Mouse (Mus musculus) forebrain, postnatal 0 days (tissue): ENCODE measurements at regions not wholly inside any gene's neighbourhood (a gene's known extent, or its start where the extent isn't known, plus 50 kb on each side); places are given as distances from the start of the nearest gene placed in this dataset.

Source experiments
- ATAC-seq: fragments of 200-750 bp; cut with Nextera tagmentation; 2 replicates; pipeline ENCODE4 v1.8.0; 2017; ENCODE audit warnings: mild to moderate bottlenecking, moderate library complexity
- DNase-seq: peaks from one replicate; pipeline ENCODE4 v3.0.0-alpha.2; 2015
- H3K27ac ChIP-seq: fragments of 300-500 bp; sonication (generic); 2 replicates; pipeline ENCODE4 v1.5.1; 2014; ENCODE audit warnings: low read depth, mild to moderate bottlenecking, antibody characterized with exemption, low read length, moderate library complexity, mixed read lengths
- H3K27me3 ChIP-seq: fragments of 300-500 bp; sonication (generic); 2 replicates; pipeline ENCODE4 v1.6.1; 2014; ENCODE audit warnings: mild to moderate bottlenecking, low read length, mixed read lengths; ENCODE audit not compliant: insufficient read depth
- H3K36me3 ChIP-seq: fragments of 300-500 bp; sonication (generic); 2 replicates; pipeline ENCODE4 v1.6.1; 2014; ENCODE audit warnings: mild to moderate bottlenecking, moderate library complexity; ENCODE audit not compliant: insufficient read depth
- H3K4me1 ChIP-seq: fragments of 300-500 bp; sonication (generic); 2 replicates; pipeline ENCODE4 v1.6.1; 2014; ENCODE audit warnings: antibody characterized with exemption; ENCODE audit not compliant: insufficient read depth
- H3K4me2 ChIP-seq: fragments of 300-500 bp; sonication (generic); 2 replicates; pipeline ENCODE4 v1.6.1; 2014; ENCODE audit warnings: low read depth, mild to moderate bottlenecking, moderate library complexity
- H3K4me3 ChIP-seq: fragments of 300-500 bp; sonication (generic); 2 replicates; pipeline ENCODE4 v1.5.1; 2014; ENCODE audit warnings: low read depth, low read length, mixed read lengths
- H3K9ac ChIP-seq: fragments of 300-500 bp; sonication (generic); 2 replicates; pipeline ENCODE4 v1.6.1; 2014; ENCODE audit warnings: mild to moderate bottlenecking
- H3K9me3 ChIP-seq: fragments of 300-500 bp; sonication (generic); 2 replicates; pipeline ENCODE4 v1.6.1; 2016; ENCODE audit warnings: low read length
- CTCF ChIP-seq: sonication (generic); IDR thresholded peaks from 2 replicates; pipeline ENCODE4 v1.5.1; 2016; ENCODE audit warnings: antibody characterized with exemption, control low read depth, low read depth
- WGBS: fragments of 180-500 bp; shearing (Covaris S2); extraction: QIAGEN DNeasy Blood & Tissue Kit; methylation state at CpG from one replicate; pipeline ENCODE4 v1.1.7; 2014; 5-methylcytosine and 5-hydroxymethylcytosine counted together

DNA sequence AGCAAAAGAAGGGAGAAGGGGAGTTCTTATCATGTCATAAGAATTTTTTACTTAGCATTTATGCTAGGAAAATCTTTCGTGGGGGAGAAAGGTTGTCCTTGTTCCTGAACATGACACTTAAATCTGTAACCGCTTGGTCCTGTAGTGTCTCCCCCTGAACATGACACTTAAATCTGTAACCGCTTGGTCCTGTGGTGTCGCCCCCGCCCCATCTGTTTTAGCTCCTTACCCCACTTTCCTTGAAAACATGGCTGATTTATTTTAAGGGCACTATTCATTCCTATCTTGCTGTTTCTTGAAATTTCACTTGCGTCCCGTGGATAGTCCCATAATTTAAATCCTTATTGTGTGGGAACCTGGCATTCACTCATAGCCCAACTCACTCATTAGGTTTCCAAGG, 82.2 kb downstream of the Rap2a start:
- H3K27me3 ChIP-seq = no peaks in the 10 kb centered on the region
- WGBS = 80% methylated on average over 7 of the region's 7 CpGs
- no peak for DNase-seq
- TF ChIP-seq CTCF = no peak
- H3K4me2 ChIP-seq = no peak overlapping the region
- no peaks in the 10 kb centered on the region for H3K9me3 ChIP-seq
- no peak for ATAC-seq
- H3K4me3 ChIP-seq = no peak overlapping the region
- no peak overlapping the region for H3K9ac ChIP-seq
- H3K27ac ChIP-seq = no peak overlapping the region
- H3K36me3 ChIP-seq = no peaks in the 10 kb centered on the region
- H3K4me1 ChIP-seq = no peaks in the 10 kb centered on the region

DNA sequence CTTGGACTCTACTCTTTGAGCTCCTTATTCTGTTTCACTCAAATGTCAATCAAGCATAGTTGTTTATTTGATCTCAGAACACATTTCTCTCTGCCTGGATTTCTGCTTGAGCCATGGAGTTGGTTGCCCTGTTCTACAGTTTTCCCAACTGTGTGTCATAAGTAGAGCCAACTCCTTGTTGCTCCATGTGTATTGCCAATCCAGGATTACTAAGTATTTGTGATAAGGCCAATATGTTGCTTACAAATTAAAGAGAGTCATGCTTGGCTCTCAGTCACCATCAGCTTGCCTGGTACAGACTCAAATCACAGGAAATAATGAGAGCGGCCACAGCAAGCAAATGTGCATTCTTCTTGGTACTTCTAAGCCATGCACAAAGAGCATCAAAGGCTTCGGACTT, 82.7 kb downstream of the Rap2a start:
- TF ChIP-seq CTCF = no peak
- ATAC-seq = peak; percentile 85
- Histone ChIP-seq H3K4me1 (no peaks in the 10 kb centered on the region), H3K4me2 (no peak overlapping the region), H3K4me3 (no peak overlapping the region), H3K27ac (no peak overlapping the region; the same call in 1 of the 2 replicates), H3K27me3 (no peaks in the 10 kb centered on the region), H3K9me3 (no peaks in the 10 kb centered on the region), H3K9ac (no peak overlapping the region), H3K36me3 (no peaks in the 10 kb centered on the region)
- peak; percentile 47 for DNase-seq
- 69% methylated on average over 2 of the region's 2 CpGs for WGBS

DNA sequence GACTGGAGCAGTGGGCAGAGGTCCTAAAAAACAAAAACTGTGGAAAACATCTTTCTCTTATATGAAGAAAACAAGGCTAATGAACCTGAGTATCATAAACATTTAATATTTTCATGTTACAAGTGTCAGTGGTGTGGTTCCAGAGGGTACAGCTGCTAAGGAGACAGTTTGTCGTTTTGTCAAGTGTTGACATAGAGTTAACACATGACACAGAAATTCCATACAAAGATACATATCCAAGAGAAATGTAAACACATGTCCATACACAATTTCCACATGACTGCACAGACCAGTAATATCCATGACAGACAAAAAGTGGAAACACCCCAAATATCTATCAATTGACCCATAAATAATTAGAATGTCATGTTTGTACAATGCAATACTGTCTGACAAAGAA, 88.7 kb downstream of the Rap2a start:
- H3K27ac ChIP-seq = no peak overlapping the region
- H3K4me1 ChIP-seq = no peaks in the 10 kb centered on the region
- H3K36me3 ChIP-seq = no peaks in the 10 kb centered on the region
- TF ChIP-seq CTCF = no peak
- no peaks in the 10 kb centered on the region for H3K9me3 ChIP-seq
- no peak overlapping the region for H3K4me3 ChIP-seq
- DNase-seq (no peak), ATAC-seq (no peak)
- WGBS = 79% methylated on average over 1 of the region's 1 CpGs
- no peaks in the 10 kb centered on the region for H3K27me3 ChIP-seq
- H3K9ac ChIP-seq = no peak overlapping the region
- H3K4me2 ChIP-seq = no peak overlapping the region

DNA sequence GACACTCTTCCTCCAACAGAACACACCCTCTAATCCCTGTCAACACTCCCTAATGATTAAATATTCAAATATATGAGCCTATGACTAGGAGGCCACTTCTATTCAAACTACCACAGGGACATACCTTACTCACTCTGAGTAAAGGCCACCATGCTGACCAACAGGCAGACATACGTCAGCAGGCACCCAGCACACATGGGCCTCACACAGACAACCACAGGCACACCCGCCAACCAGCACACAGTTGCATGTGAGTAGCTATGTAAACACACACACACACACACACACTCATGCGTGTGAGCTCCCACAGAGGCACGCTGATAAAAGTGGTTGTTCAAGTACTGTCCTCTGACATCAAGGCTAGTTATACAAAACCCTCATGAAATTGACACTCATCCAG, 89.8 kb downstream of the Rap2a start:
- H3K27ac ChIP-seq = no peak overlapping the region
- H3K36me3 ChIP-seq = no peaks in the 10 kb centered on the region
- H3K27me3 ChIP-seq = no peaks in the 10 kb centered on the region
- TF ChIP-seq CTCF = no peak
- no peak overlapping the region for H3K4me2 ChIP-seq
- no peak for DNase-seq
- H3K4me3 ChIP-seq = no peak overlapping the region
- H3K9ac ChIP-seq = no peak overlapping the region
- no peaks in the 10 kb centered on the region for H3K9me3 ChIP-seq
- no peak for ATAC-seq
- H3K4me1 ChIP-seq = no peaks in the 10 kb centered on the region
- WGBS = 84% methylated on average over 4 of the region's 4 CpGs

DNA sequence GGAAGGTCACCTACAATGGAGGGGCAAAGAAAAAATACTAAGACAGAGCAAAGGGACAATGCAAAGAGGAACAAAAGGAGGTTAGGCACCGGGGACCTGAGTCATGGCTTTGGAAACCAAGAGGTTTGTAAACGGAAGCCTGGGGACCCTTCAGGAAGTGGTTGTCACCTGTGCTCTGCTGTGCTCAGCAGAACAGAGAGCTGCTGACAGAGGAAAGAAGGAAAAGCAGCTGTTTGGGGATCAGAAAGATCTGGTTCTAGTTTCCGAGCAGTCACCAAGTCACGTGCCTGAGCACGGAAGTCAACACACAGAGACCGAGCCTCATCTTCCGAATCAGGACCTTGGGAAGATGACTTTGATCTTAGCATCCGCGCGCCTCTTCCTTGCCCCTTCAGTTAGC, 94.0 kb downstream of the Rap2a start:
- H3K9ac ChIP-seq = no peak overlapping the region
- DNase-seq = no peak
- no peaks in the 10 kb centered on the region for H3K4me1 ChIP-seq
- H3K36me3 ChIP-seq = no peaks in the 10 kb centered on the region
- no peak for TF ChIP-seq CTCF
- 83% methylated on average over 10 of the region's 10 CpGs for WGBS
- no peaks in the 10 kb centered on the region for H3K9me3 ChIP-seq
- H3K4me3 ChIP-seq = no peak overlapping the region
- no peak for ATAC-seq
- H3K27me3 ChIP-seq = no peaks in the 10 kb centered on the region
- no peak overlapping the region for H3K4me2 ChIP-seq
- no peak overlapping the region for H3K27ac ChIP-seq

DNA sequence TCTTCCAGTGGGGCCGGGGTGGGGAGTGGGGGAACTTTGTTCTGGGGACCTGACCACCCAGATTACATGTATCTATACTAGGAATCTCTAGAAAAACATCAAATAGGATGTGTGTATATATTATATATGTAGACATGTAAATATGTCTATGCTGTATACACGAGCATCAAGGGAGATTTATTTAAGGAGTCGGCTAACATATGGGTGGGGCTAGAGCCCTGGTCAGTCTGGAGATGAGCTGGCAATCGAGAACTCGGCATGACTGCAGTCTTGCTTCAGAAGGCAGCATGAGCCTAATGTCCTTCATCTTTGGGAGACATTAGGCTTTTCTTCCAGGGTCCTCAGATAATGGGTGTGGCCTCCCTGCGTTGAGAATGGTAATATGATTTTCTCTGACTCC, 97.0 kb downstream of the Rap2a start:
- Histone ChIP-seq H3K9me3 (no peaks in the 10 kb centered on the region), H3K27ac (no peak overlapping the region), H3K4me1 (no peaks in the 10 kb centered on the region), H3K36me3 (no peaks in the 10 kb centered on the region), H3K27me3 (no peaks in the 10 kb centered on the region), H3K4me2 (no peak overlapping the region), H3K9ac (no peak overlapping the region), H3K4me3 (no peak overlapping the region)
- WGBS = 91% methylated on average over 6 of the region's 6 CpGs
- no peak for ATAC-seq
- DNase-seq = no peak
- no peak for TF ChIP-seq CTCF

DNA sequence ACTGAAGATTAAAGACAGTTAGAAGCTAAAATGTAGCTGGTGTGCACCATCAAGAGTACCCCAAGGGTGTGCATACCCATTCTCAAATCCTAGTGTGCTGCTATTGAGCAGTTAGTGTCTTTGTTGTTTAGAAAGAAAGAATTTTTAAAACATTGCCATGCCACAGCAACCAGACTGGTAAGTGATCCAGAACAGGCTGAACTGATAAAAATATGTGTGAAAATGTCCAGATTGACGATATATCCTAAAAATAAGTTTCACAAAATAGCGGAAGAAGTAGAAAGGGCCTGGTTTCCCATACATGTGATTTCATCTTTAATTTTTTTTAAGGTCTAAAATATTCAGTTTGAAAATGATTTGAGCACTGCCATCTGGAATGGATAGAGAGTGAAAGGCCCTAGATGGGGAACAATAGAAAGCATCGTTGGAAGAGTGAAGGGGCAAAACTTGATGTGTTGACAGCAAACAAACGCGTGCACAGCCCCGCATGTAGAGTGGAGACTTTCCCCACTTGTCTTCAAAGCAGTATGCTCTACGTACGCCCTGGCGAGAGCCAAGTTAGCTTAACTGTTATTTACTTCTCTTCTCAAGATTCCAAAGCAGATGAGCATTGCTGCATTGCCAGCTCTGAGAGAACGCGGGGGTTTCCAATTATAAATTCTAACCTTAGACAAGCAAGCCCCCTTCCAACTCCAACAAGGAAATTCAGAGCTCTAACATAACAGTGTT, 100.3 kb downstream of the Rap2a start:
- peak; percentile 94 for ATAC-seq
- H3K36me3 ChIP-seq = no peaks in the 10 kb centered on the region
- peak; percentile 87 for DNase-seq
- no peaks in the 10 kb centered on the region for H3K4me1 ChIP-seq
- no peak overlapping the region for H3K4me3 ChIP-seq
- H3K9ac ChIP-seq = no peak overlapping the region
- no peak overlapping the region for H3K4me2 ChIP-seq
- no peaks in the 10 kb centered on the region for H3K9me3 ChIP-seq
- no peak for TF ChIP-seq CTCF
- no peaks in the 10 kb centered on the region for H3K27me3 ChIP-seq
- peak overlapping the region; percentile 69 for H3K27ac ChIP-seq
- 57% methylated on average over 11 of the region's 11 CpGs for WGBS
